ENCODE assay signal across 25 mouse cellular contexts in the genomic region with DNA sequence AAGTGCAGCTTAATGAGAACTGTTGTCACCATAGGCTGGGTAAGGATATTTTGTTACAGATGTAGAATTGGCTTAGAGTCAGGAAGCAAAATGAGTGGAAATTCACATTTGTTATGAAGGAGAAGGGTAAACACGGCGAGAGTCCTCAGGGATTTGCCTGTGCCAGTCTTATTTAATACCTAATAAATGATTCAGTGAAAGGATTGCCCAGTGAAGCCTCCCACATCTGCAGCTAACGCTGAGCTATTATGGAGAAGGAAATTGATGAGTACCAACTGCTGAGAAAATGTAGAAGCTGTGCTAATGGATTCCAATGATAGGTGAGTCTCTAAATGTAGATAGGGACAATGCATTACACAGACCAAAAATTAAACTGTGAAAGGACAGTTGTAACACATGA.
DNase-seq lines count a peak whose midpoint lies in the region; ATAC-seq and TF ChIP-seq lines count a peak whose summit lies in the region.
"Had no signal": no experiment of that assay in that cellular context is flagged by ENCODE, and none has a peak within 500 bp of the region (broad histone marks: within the 10 kb centered on the region; RNA-seq: fewer than 3 reads in every experiment).

No protein-coding gene starts in this region.

- no peak for TF ChIP-seq POLR2A in brain, embryonic 14.5 days (IDR thresholded peaks at IDR 0.05; ENCODE audit: borderline replicate concordance, extremely low read depth, insufficient read depth, insufficient read length, poor library complexity, severe bottlenecking)

- no peak overlapping the region for H3K4me2 ChIP-seq in midbrain, embryonic 14.5 days (ENCODE audit: low read length)
- H3K4me2 ChIP-seq in midbrain, embryonic 11.5 days: no peak overlapping the region
- H3K4me2 ChIP-seq: embryonic facial prominence, embryonic 12.5 days; embryonic facial prominence, embryonic 15.5 days; heart, embryonic 11.5 days had no signal

- TF ChIP-seq CTCF in brain, embryonic 14.5 days (IDR thresholded peaks at IDR 0.05; ENCODE audit: borderline replicate concordance, extremely low read depth, insufficient read depth, insufficient read length): no peak

- H3K4me1 ChIP-seq in midbrain, embryonic 14.5 days (ENCODE audit: control insufficient read depth, insufficient read depth, low read length): no peaks in the 10 kb centered on the region
- no peaks in the 10 kb centered on the region for H3K4me1 ChIP-seq in midbrain, embryonic 11.5 days (ENCODE audit: control insufficient read depth, insufficient read depth, low read length)
- H3K4me1 ChIP-seq: embryonic facial prominence, embryonic 12.5 days; embryonic facial prominence, embryonic 15.5 days had no signal

- no peak overlapping the region for H3K9ac ChIP-seq in midbrain, embryonic 14.5 days (replicated peaks; ENCODE audit: low read length)
- H3K9ac ChIP-seq in midbrain, embryonic 11.5 days (ENCODE audit: low read length): no peak overlapping the region
- H3K9ac ChIP-seq: embryonic facial prominence, embryonic 12.5 days; embryonic facial prominence, embryonic 15.5 days; forebrain, postnatal 0 days had no signal

- ATAC-seq in midbrain, embryonic 14.5 days (ENCODE audit: low FRiP score, low TSS enrichment): no peak
- no peak for ATAC-seq in midbrain, embryonic 11.5 days (ENCODE audit: low FRiP score)
- ATAC-seq: activated CD4-positive, CD25-positive, alpha-beta regulatory T cell, adult 4 months; CD4-positive, CD25-positive, alpha-beta regulatory T cell, adult 4 months; forebrain, embryonic 14.5 days; forebrain, postnatal 0 days; hindbrain, postnatal 0 days; inflammation-experienced regulatory T-cells, adult 6 months had no signal

- DNase-seq in midbrain, embryonic 14.5 days: peak; percentile 25
- no peak for DNase-seq in midbrain, embryonic 11.5 days (ENCODE audit: low spot score, missing footprints)
- peak; percentile 27 for DNase-seq in NIH3T3 (ENCODE audit: low read depth)
- peak; percentile 34 for DNase-seq in brain, embryonic 14.5 days (ENCODE audit: low read depth)
- no peak for DNase-seq in heart, postnatal 10 days
- DNase-seq in left cerebral cortex, adult 18-20 months (ENCODE audit: low spot score in 2 of 2): no peak
- DNase-seq: adrenal gland, adult 8-10 months; adrenal gland, postnatal 25 days; cerebellum, adult 11 months; cerebellum, adult 2 months; cerebellum, adult 9-11 months; cerebellum, postnatal 25 days; forebrain, postnatal 0 days; gastrocnemius, adult 2 months; gastrocnemius, postnatal 14 days; heart, adult 11 months; heart, postnatal 36 days had no signal

- no peak overlapping the region for H3K4me3 ChIP-seq in midbrain, embryonic 14.5 days (replicated peaks; ENCODE audit: low read depth, low read length)
- H3K4me3 ChIP-seq in midbrain, embryonic 11.5 days (ENCODE audit: low read depth, low read length): no peak overlapping the region
- H3K4me3 ChIP-seq: embryonic facial prominence, embryonic 12.5 days; embryonic facial prominence, embryonic 15.5 days; gastrocnemius, adult 2 months had no signal

- intact Hi-C loops in heart, postnatal 10 days (cut with DNase I): no loop called here

- WGBS in midbrain, embryonic 14.5 days: 67% methylated on average over 3 of the region's 3 CpGs
- WGBS in midbrain, embryonic 11.5 days: 87% methylated on average over 3 of the region's 3 CpGs

- no peak overlapping the region for H3K27ac ChIP-seq in midbrain, embryonic 14.5 days (replicated peaks; ENCODE audit: low read depth, low read length)
- H3K27ac ChIP-seq in midbrain, embryonic 11.5 days (ENCODE audit: low read depth, low read length): no peak overlapping the region
- H3K27ac ChIP-seq: embryonic facial prominence, embryonic 12.5 days; embryonic facial prominence, embryonic 15.5 days; gastrocnemius, adult 2 months; hindbrain, postnatal 0 days had no signal

- H3K27me3 ChIP-seq in midbrain, embryonic 14.5 days (ENCODE audit: control insufficient read depth, insufficient read depth, low read length): no peaks in the 10 kb centered on the region
- no peaks in the 10 kb centered on the region for H3K27me3 ChIP-seq in midbrain, embryonic 11.5 days (ENCODE audit: control insufficient read depth, insufficient read depth, low read length)
- H3K27me3 ChIP-seq: embryonic facial prominence, embryonic 12.5 days; embryonic facial prominence, embryonic 15.5 days had no signal

- H3K9me3 ChIP-seq in midbrain, embryonic 14.5 days (ENCODE audit: control insufficient read depth, low read length): no peaks in the 10 kb centered on the region
- no peaks in the 10 kb centered on the region for H3K9me3 ChIP-seq in midbrain, embryonic 11.5 days (ENCODE audit: control insufficient read depth, low read length)
- H3K9me3 ChIP-seq: embryonic facial prominence, embryonic 12.5 days; embryonic facial prominence, embryonic 15.5 days had no signal

- H3K36me3 ChIP-seq in midbrain, embryonic 14.5 days (ENCODE audit: control insufficient read depth, insufficient read depth, low read length): no peaks in the 10 kb centered on the region
- no peaks in the 10 kb centered on the region for H3K36me3 ChIP-seq in midbrain, embryonic 11.5 days (ENCODE audit: control insufficient read depth, insufficient read depth, low read length)
- H3K36me3 ChIP-seq: embryonic facial prominence, embryonic 12.5 days; embryonic facial prominence, embryonic 15.5 days had no signal

Comparison
In these comparisons a context has a peak if more than half of its experiments do, and no peak if none do; other contexts are left out.
1. DNase-seq: peak in midbrain, embryonic 14.5 days (single experiment), NIH3T3 (single experiment) and brain, embryonic 14.5 days (single experiment); none in midbrain, embryonic 11.5 days (single experiment), heart, postnatal 10 days (0 of 2) and left cerebral cortex, adult 18-20 months (0 of 2).